Mouse (Mus musculus) liver, embryonic 14.5 days (tissue): ENCODE results near the gene Zfp609.

Experiments
- CTCF ChIP-seq: IDR thresholded peaks from 2 replicates; pipeline ENCODE4 v1.5.1; 2016; ENCODE audit warnings: antibody characterized with exemption, low read depth, control low read depth
- EP300 ChIP-seq: IDR thresholded peaks from 2 replicates; pipeline ENCODE4 v1.6.1; 2016; ENCODE audit warnings: antibody characterized with exemption, low read depth

DNA sequence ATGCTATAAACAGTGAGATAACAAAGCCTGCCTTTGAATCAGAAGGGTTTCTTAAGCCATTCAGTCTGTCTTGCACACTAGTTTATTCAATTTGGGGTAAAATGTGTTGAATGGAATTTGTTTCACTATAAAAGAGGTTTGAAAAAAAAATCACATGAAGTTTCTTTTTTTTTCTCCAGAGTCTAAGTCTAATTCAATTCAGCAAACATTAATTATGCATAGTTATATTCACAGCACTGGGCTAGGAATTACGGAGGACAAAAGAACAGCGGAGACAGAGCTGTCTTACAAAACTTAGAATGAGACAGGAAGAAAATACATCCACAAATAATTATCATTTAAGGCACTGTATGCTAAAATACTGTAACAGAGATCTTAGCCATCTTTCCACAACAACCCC is 9.0 kb downstream of the Zfp609 start:
- TF ChIP-seq CTCF (no peak), EP300 (no peak)
